Comparison of ENCODE assay signal across 21 mouse cellular contexts in the genomic region with DNA sequence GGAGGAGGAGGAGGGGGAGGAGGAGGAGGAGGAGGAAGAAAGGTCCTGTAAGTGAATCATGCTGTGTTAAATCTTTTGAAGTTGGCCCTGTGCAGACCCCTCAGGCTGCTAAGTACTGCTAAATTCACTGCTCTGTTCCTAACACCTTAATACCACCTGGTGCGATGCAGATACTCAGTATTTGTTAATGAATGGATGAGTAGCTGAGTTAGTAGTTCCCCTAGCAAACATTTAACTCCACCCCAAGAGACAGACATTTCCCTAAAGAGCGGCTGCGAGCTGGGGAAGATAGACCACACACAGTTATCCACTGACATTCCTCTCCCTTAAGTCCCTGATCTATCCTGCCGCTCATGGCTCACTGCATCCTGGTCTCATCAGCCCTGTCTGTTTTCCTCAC.
DNase-seq lines count a peak whose midpoint lies in the region; TF ChIP-seq lines count a peak whose summit lies in the region.
"Had no signal": no experiment of that assay in that cellular context is flagged by ENCODE, and none has a peak within 500 bp of the region (broad histone marks: within the 10 kb centered on the region; RNA-seq: fewer than 3 reads in every experiment).

No protein-coding gene starts in this region.

- DNase-seq in ES-CJ7 (ENCODE audit: low read depth, low spot score): peak; percentile 97
- DNase-seq in ZHBTc4 (ENCODE audit: low read depth, low spot score): peak; percentile 89
- no peak for DNase-seq in frontal cortex, postnatal 10 days (ENCODE audit: low spot score in 2 of 2)
- no peak for DNase-seq in cerebellum, adult 11 months
- DNase-seq in kidney, adult 11 months: no peak
- DNase-seq: adrenal gland, postnatal 10 days; adrenal gland, postnatal 36 days; cerebellum, adult 2 months; cerebellum, adult 9-11 months; cerebellum, postnatal 25 days; forebrain, postnatal 0 days; gastrocnemius, postnatal 10 days; gastrocnemius, postnatal 36 days; heart, adult 2 months; heart, postnatal 14 days; heart, postnatal 4 days had no signal

- peaks cover 39% of the 10 kb centered on the region for H3K4me1 ChIP-seq in E14TG2a.4 (replicated peaks; ENCODE audit: low read depth, low read length)
- H3K4me1 ChIP-seq: embryonic facial prominence, embryonic 12.5 days; embryonic facial prominence, embryonic 15.5 days had no signal

- H3K36me3 ChIP-seq in E14TG2a.4 (ENCODE audit: insufficient read depth, low read length): no peaks in the 10 kb centered on the region
- H3K36me3 ChIP-seq: embryonic facial prominence, embryonic 12.5 days; embryonic facial prominence, embryonic 15.5 days; heart, embryonic 10.5 days; heart, embryonic 13.5 days had no signal

- peaks cover 25% of the 10 kb centered on the region for H3K9me3 ChIP-seq in E14TG2a.4 (ENCODE audit: low read length)
- H3K9me3 ChIP-seq: embryonic facial prominence, embryonic 12.5 days; embryonic facial prominence, embryonic 15.5 days; heart, embryonic 10.5 days had no signal

- H3K4me3 ChIP-seq in E14TG2a.4 (replicated peaks; ENCODE audit: low read length): peak overlapping the region; percentile 21; the same call in 1 of the 2 replicates
- H3K4me3 ChIP-seq: embryonic facial prominence, embryonic 12.5 days; embryonic facial prominence, embryonic 15.5 days; heart, adult 2 months; heart, embryonic 10.5 days; heart, embryonic 13.5 days had no signal

- TF ChIP-seq CTCF in E14TG2a.4 (conservative IDR thresholded peaks at IDR 0.05; ENCODE audit: low read length): no peak

- H3K27me3 ChIP-seq in E14TG2a.4 (ENCODE audit: insufficient read depth, low read length): peaks cover 86% of the 10 kb centered on the region
- H3K27me3 ChIP-seq: embryonic facial prominence, embryonic 12.5 days; embryonic facial prominence, embryonic 15.5 days; heart, embryonic 13.5 days had no signal

Comparison
In these comparisons a context has a peak if more than half of its experiments do, and no peak if none do; other contexts are left out.
1. DNase-seq: peak in ES-CJ7 (single experiment) and ZHBTc4 (single experiment); none in frontal cortex, postnatal 10 days (0 of 2), cerebellum, adult 11 months (single experiment) and kidney, adult 11 months (single experiment).